Mouse (Mus musculus) myocyte (in vitro differentiated cells): ENCODE measurements around the gene Fgr. TPM values are rescaled to one million over a fixed set of nuclear protein-coding genes. Genes with fewer than 3 reads are reported as not detected.
"Not testable (repeated sequence)": the region's sequence is repeated elsewhere in the genome, so short reads cannot be mapped to it uniquely, and the experiment has no call there.

Experiments used
- H3K27me3 ChIP-seq: one replicate; pipeline ENCODE4 v1.6.1; 2011; ENCODE audit not compliant: control insufficient read depth, insufficient read depth, insufficient read length
- H3K36me3 ChIP-seq: one replicate; pipeline ENCODE4 v1.6.1; 2011; ENCODE audit not compliant: control insufficient read depth, insufficient read depth
- H3K4me2 ChIP-seq: one replicate; pipeline ENCODE4 v1.6.1; 2011; ENCODE audit warnings: low read depth, control low read depth
- H3K4me3 ChIP-seq: one replicate; pipeline ENCODE4 v1.5.1; 2011; ENCODE audit warnings: mild to moderate bottlenecking, control low read depth, moderate library complexity
- H3K79me2 ChIP-seq: one replicate; pipeline ENCODE4 v1.6.1; 2011; ENCODE audit not compliant: control insufficient read depth, insufficient read depth
- H3ac ChIP-seq: one replicate; pipeline ENCODE4 v1.6.1; 2011; ENCODE audit not compliant: control insufficient read depth, insufficient read length
- CEBPB ChIP-seq: IDR thresholded peaks from 2 replicates; pipeline ENCODE4 v1.6.1; 2011; ENCODE audit warnings: mild to moderate bottlenecking, moderate library complexity; ENCODE audit not compliant: poor library complexity, insufficient read depth, severe bottlenecking
- E2F4 ChIP-seq: IDR thresholded peaks from one replicate; pipeline ENCODE4 v1.6.1; 2011; ENCODE audit warnings: mild to moderate bottlenecking, control low read depth, moderate library complexity; ENCODE audit not compliant: insufficient read depth
- MAX ChIP-seq: IDR thresholded peaks from one replicate; pipeline ENCODE4 v1.6.1; 2011; ENCODE audit warnings: low read depth, mild to moderate bottlenecking, control low read depth
- MYOD1 ChIP-seq, 3 experiments: IDR thresholded peaks; one replicate each; pipeline ENCODE4 v1.6.1; 2011; ENCODE audit warnings: control low read depth in 2 of 3, low read depth in 2 of 3, mild to moderate bottlenecking in 2 of 3, moderate library complexity in 1 of 3; ENCODE audit not compliant: insufficient read length in 2 of 3, control insufficient read depth in 1 of 3
- MYOG ChIP-seq, 3 experiments: IDR thresholded peaks; one replicate each; pipeline ENCODE4 v1.6.1; 2011; ENCODE audit warnings: control low read depth in 2 of 3, low read depth in 2 of 3, mild to moderate bottlenecking in 2 of 3; ENCODE audit not compliant: insufficient read length in 2 of 3, control insufficient read depth in 1 of 3, insufficient read depth in 1 of 3
- POLR2A ChIP-seq: IDR thresholded peaks from one replicate; pipeline ENCODE4 v1.6.1; 2011; ENCODE audit warnings: low read depth, mild to moderate bottlenecking, control low read depth, moderate library complexity; ENCODE audit not compliant: insufficient read length
- POLR2AphosphoS2 ChIP-seq: IDR thresholded peaks from one replicate; pipeline ENCODE4 v1.6.1; 2011; ENCODE audit warnings: low read depth, control low read depth; ENCODE audit not compliant: insufficient read length
- REST ChIP-seq: IDR thresholded peaks from one replicate; pipeline ENCODE4 v1.6.1; 2011; ENCODE audit warnings: mild to moderate bottlenecking, control low read depth, moderate library complexity; ENCODE audit not compliant: insufficient read depth, insufficient read length
- SRF ChIP-seq: IDR thresholded peaks from one replicate; pipeline ENCODE4 v1.6.1; 2011; ENCODE audit warnings: low read depth; ENCODE audit not compliant: control insufficient read depth, insufficient read length
- TCF12 ChIP-seq: IDR thresholded peaks from one replicate; pipeline ENCODE4 v1.6.1; 2011; ENCODE audit warnings: mild to moderate bottlenecking, control low read depth; ENCODE audit not compliant: poor library complexity, insufficient read depth, severe bottlenecking
- TCF3 ChIP-seq: IDR thresholded peaks from one replicate; pipeline ENCODE4 v1.6.1; 2011; ENCODE audit warnings: low read depth, control low read depth; ENCODE audit not compliant: insufficient read length
- USF1 ChIP-seq: IDR thresholded peaks from one replicate; pipeline ENCODE4 v1.6.1; 2011; ENCODE audit warnings: low read depth, mild to moderate bottlenecking, control low read depth, moderate library complexity
- polyA plus RNA-seq: library from polyadenylated mRNA; unstranded; fragments of >200 nt; fragmentation: generic; extraction: Trizol; gene quantifications from one replicate; pipeline ENCODE4 v1.2.1, GENCODE M21; 2012; ENCODE audit warnings: missing spikeins

The Fgr gene
- polyA plus RNA-seq, 1 experiment: not detected

- Histone ChIP-seq H3K36me3 (no peaks in the 10 kb centered on the region), H3K79me2 (no peaks in the 10 kb centered on the region), H3K4me2 (no peak overlapping the region), H3ac (no peak overlapping the region), H3K27me3 (peaks cover 10% of the 10 kb centered on the region), H3K4me3 (no peak overlapping the region)
- TF ChIP-seq TCF3: no peak
- TF ChIP-seq POLR2AphosphoS2: no peak
- TF ChIP-seq E2F4: no peak
- no peak for TF ChIP-seq POLR2A
- no peak for TF ChIP-seq MYOD1 (IDR thresholded peaks at IDR 0.05; ENCODE audit: control insufficient read depth in 1 of 3, insufficient read length in 2 of 3, low read depth in 2 of 3)
- TF ChIP-seq MYOG (IDR thresholded peaks at IDR 0.05; ENCODE audit: control insufficient read depth in 1 of 3, insufficient read depth in 1 of 3, insufficient read length in 2 of 3, low read depth in 2 of 3): no peak
- TF ChIP-seq TCF12: no peak
- no peak for TF ChIP-seq CEBPB
- no peak for TF ChIP-seq SRF
- no peak for TF ChIP-seq MAX
- no peak for TF ChIP-seq REST
- TF ChIP-seq USF1: no peak
These were observed 31.3 kb downstream of the Fgr start for GRCm38 (mm10) chr4:133005233-133005632.

- not testable (repeated sequence) for H3K4me2 ChIP-seq, H3K79me2 ChIP-seq, H3K4me3 ChIP-seq, H3ac ChIP-seq, H3K27me3 ChIP-seq, H3K36me3 ChIP-seq
These were observed 32.1 kb downstream of the Fgr start for GRCm38 (mm10) chr4:133005885-133006451.

GRCm38 (mm10) chr4:133007513-133008380, 33.9 kb downstream of the Fgr start:
- H3K79me2 ChIP-seq: no peaks in the 10 kb centered on the region
- TF ChIP-seq POLR2A (no peak), USF1 (no peak), MAX (no peak), POLR2AphosphoS2 (no peak), CEBPB (no peak), MYOD1 (IDR thresholded peaks at IDR 0.05; ENCODE audit: control insufficient read depth in 1 of 3, insufficient read length in 2 of 3, low read depth in 2 of 3) (no peak), SRF (no peak), TCF3 (no peak), MYOG (IDR thresholded peaks at IDR 0.05; ENCODE audit: control insufficient read depth in 1 of 3, insufficient read depth in 1 of 3, insufficient read length in 2 of 3, low read depth in 2 of 3) (no peak), REST (no peak), TCF12 (no peak), E2F4 (no peak)
- no peaks in the 10 kb centered on the region for H3K27me3 ChIP-seq
- no peak overlapping the region for H3K4me3 ChIP-seq
- H3K4me2 ChIP-seq: no peak overlapping the region
- no peak overlapping the region for H3ac ChIP-seq
- H3K36me3 ChIP-seq: no peaks in the 10 kb centered on the region

GRCm38 (mm10) chr4:133009131-133009530, 35.2 kb downstream of the Fgr start:
- Histone ChIP-seq H3K36me3 (no peaks in the 10 kb centered on the region), H3K4me2 (no peak overlapping the region), H3K4me3 (no peak overlapping the region), H3K79me2 (peaks cover 4% of the 10 kb centered on the region), H3K27me3 (no peaks in the 10 kb centered on the region), H3ac (no peak overlapping the region)
- TF ChIP-seq MYOD1 (IDR thresholded peaks at IDR 0.05; ENCODE audit: control insufficient read depth in 1 of 3, insufficient read length in 2 of 3, low read depth in 2 of 3): no peak
- no peak for TF ChIP-seq E2F4
- no peak for TF ChIP-seq POLR2A
- TF ChIP-seq CEBPB: no peak
- no peak for TF ChIP-seq USF1
- no peak for TF ChIP-seq TCF12
- TF ChIP-seq MAX: no peak
- no peak for TF ChIP-seq SRF
- TF ChIP-seq TCF3: no peak
- TF ChIP-seq MYOG (IDR thresholded peaks at IDR 0.05; ENCODE audit: control insufficient read depth in 1 of 3, insufficient read depth in 1 of 3, insufficient read length in 2 of 3, low read depth in 2 of 3): no peak
- no peak for TF ChIP-seq POLR2AphosphoS2
- TF ChIP-seq REST: no peak

GRCm38 (mm10) chr4:133009676-133010075, 35.8 kb downstream of the Fgr start:
- Histone ChIP-seq H3K79me2 (peaks cover 10% of the 10 kb centered on the region), H3K4me2 (no peak overlapping the region)

More at GRCm38 (mm10) chr4:133009676-133010075, 35.8 kb downstream of the Fgr start:
- H3K36me3 ChIP-seq: no peaks in the 10 kb centered on the region
- H3K27me3 ChIP-seq: no peaks in the 10 kb centered on the region
- TF ChIP-seq E2F4 (no peak), POLR2A (no peak), CEBPB (no peak), USF1 (no peak)
- no peak overlapping the region for H3K4me3 ChIP-seq
- H3ac ChIP-seq: no peak overlapping the region
